Mouse (Mus musculus) G1E (cell line): ENCODE data around the gene Hs6st1.

Experiments
- CTCF ChIP-seq: IDR thresholded peaks from 2 replicates; pipeline ENCODE4 v1.5.1; 2012; ENCODE audit warnings: low read depth, low read length, inconsistent platforms, mixed read lengths
- GATA1 ChIP-seq: IDR thresholded peaks from 2 replicates; pipeline ENCODE4 v1.6.1; 2012; ENCODE audit warnings: borderline replicate concordance, low read length, inconsistent platforms, mixed read lengths

DNA sequence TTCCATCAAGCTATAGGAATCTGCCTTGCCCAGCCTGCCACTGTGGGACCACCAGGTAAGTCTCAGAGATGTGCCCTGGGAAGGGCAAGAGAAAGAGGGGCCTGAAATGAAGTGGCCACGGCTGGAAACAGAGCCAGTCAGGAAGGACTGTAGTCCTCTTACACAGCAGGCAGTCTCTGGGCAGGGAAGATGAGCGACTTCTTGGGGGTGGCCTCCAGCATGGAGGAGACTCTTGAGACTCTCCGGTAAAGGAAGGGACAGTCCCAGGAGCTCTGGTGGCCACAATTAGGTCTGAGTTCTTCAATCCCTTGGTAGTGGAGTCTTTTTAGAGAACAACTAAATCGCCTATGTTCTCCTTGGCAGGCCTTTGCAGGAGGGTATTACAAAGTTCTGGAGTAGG lies 4.0 kb upstream of the Hs6st1 start:
- no peak for TF ChIP-seq CTCF
- TF ChIP-seq GATA1, result no peak
